In genomic region chr2:38220687-38221435, GRCm38 (mm10) we compare ENCODE assay signal across 15 mouse cellular contexts.
DNase-seq lines count a peak whose midpoint lies in the region; ATAC-seq and TF ChIP-seq lines count a peak whose summit lies in the region.
"Had no signal": no experiment of that assay in that cellular context is flagged by ENCODE, and none has a peak within 500 bp of the region (broad histone marks: within the 10 kb centered on the region; RNA-seq: fewer than 3 reads in every experiment).

No protein-coding gene starts in this region.

- H3K27me3 ChIP-seq in forebrain, embryonic 11.5 days (ENCODE audit: control insufficient read depth, insufficient read depth, low read length), result no peaks in the 10 kb centered on the region; the same call in 1 of the 2 replicates
- peaks cover 46% of the 10 kb centered on the region for H3K27me3 ChIP-seq in neural tube, embryonic 11.5 days (ENCODE audit: control insufficient read depth, insufficient read depth, low read length)
- H3K27me3 ChIP-seq: liver, embryonic 15.5 days; stomach, embryonic 15.5 days had no signal

- no peak for TF ChIP-seq POLR2A in brain, embryonic 14.5 days (IDR thresholded peaks at IDR 0.05; ENCODE audit: borderline replicate concordance, extremely low read depth, insufficient read depth, insufficient read length, poor library complexity, severe bottlenecking)

- H3K4me2 ChIP-seq in forebrain, embryonic 11.5 days (ENCODE audit: low read depth, low read length, severe bottlenecking), result no peak overlapping the region
- no peak overlapping the region for H3K4me2 ChIP-seq in neural tube, embryonic 11.5 days (ENCODE audit: low read depth)
- H3K4me2 ChIP-seq: liver, embryonic 15.5 days; stomach, embryonic 15.5 days had no signal

- 2% methylated on average over 4 of the region's 4 CpGs for WGBS in forebrain, embryonic 11.5 days
- 15% methylated on average over 4 of the region's 4 CpGs for WGBS in neural tube, embryonic 11.5 days

- H3K4me1 ChIP-seq in forebrain, embryonic 11.5 days (replicated peaks; ENCODE audit: control insufficient read depth, insufficient read depth, low read length), result peaks cover 25% of the 10 kb centered on the region
- H3K4me1 ChIP-seq in neural tube, embryonic 11.5 days (ENCODE audit: control insufficient read depth, insufficient read depth, low read length), result peaks cover 2% of the 10 kb centered on the region; the same call in 1 of the 2 replicates
- H3K4me1 ChIP-seq: stomach, embryonic 15.5 days had no signal

- H3K36me3 ChIP-seq in forebrain, embryonic 11.5 days (ENCODE audit: control insufficient read depth, insufficient read depth, low read length), result no peaks in the 10 kb centered on the region
- H3K36me3 ChIP-seq in neural tube, embryonic 11.5 days (ENCODE audit: control insufficient read depth, insufficient read depth, low read length), result no peaks in the 10 kb centered on the region
- H3K36me3 ChIP-seq: liver, embryonic 15.5 days; stomach, embryonic 15.5 days had no signal

- H3K27ac ChIP-seq in layer of hippocampus, adult 2 months, result peak overlapping the region; percentile 69
- peak overlapping the region; percentile 15 for H3K27ac ChIP-seq in forebrain, embryonic 11.5 days (ENCODE audit: low read depth, low read length)
- H3K27ac ChIP-seq in neural tube, embryonic 11.5 days (ENCODE audit: low read depth, low read length), result no peak overlapping the region
- H3K27ac ChIP-seq: liver, embryonic 15.5 days; stomach, embryonic 15.5 days had no signal

- ATAC-seq in forebrain, embryonic 11.5 days (replicated peaks; ENCODE audit: low FRiP score), result peak; percentile 83
- peak; percentile 58; the same call in 1 of the 2 replicates for ATAC-seq in neural tube, embryonic 11.5 days (ENCODE audit: insufficient read depth, low FRiP score, low TSS enrichment)
- ATAC-seq in erythroid progenitor cell, adult 5-6 weeks (replicated peaks; ENCODE audit: low FRiP score, poor library complexity, severe bottlenecking), result no peak

- TF ChIP-seq CTCF in layer of hippocampus, adult 2 months (conservative IDR thresholded peaks at IDR 0.05), result no peak
- no peak for TF ChIP-seq CTCF in brain, embryonic 14.5 days (IDR thresholded peaks at IDR 0.05; ENCODE audit: borderline replicate concordance, extremely low read depth, insufficient read depth, insufficient read length)

- H3K9ac ChIP-seq in forebrain, embryonic 11.5 days (ENCODE audit: low read length), result no peak overlapping the region
- H3K9ac ChIP-seq in neural tube, embryonic 11.5 days (ENCODE audit: low read length), result no peak overlapping the region
- H3K9ac ChIP-seq: liver, embryonic 15.5 days; stomach, embryonic 15.5 days had no signal

- H3K9me3 ChIP-seq in forebrain, embryonic 11.5 days (ENCODE audit: control insufficient read depth, low read length), result no peaks in the 10 kb centered on the region
- no peaks in the 10 kb centered on the region for H3K9me3 ChIP-seq in neural tube, embryonic 11.5 days (ENCODE audit: control insufficient read depth, low read length)
- H3K9me3 ChIP-seq: liver, embryonic 15.5 days; stomach, embryonic 15.5 days had no signal

- DNase-seq in layer of hippocampus, adult 2 months (ENCODE audit: low spot score in 2 of 2), result no peak
- DNase-seq in layer of hippocampus, adult 8-10 months (ENCODE audit: low spot score in 2 of 2), result no peak
- DNase-seq in brain, embryonic 14.5 days (ENCODE audit: low read depth), result peak; percentile 88
- no peak for DNase-seq in forebrain, embryonic 11.5 days (ENCODE audit: low spot score)
- peak; percentile 15 for DNase-seq in neural tube, embryonic 11.5 days (ENCODE audit: low spot score)
- no peak for DNase-seq in spleen, adult 18-20 months
- DNase-seq: adrenal gland, postnatal 14 days; B cell, adult 2 months; cerebellum, postnatal 25 days; heart, adult 18-20 months; left cerebral cortex, postnatal 4 days; lung, postnatal 4 days had no signal

- H3K4me3 ChIP-seq in layer of hippocampus, adult 2 months, result no peak overlapping the region
- no peak overlapping the region for H3K4me3 ChIP-seq in forebrain, embryonic 11.5 days (ENCODE audit: low read depth, low read length)
- H3K4me3 ChIP-seq in neural tube, embryonic 11.5 days (ENCODE audit: low read depth, low read length), result no peak overlapping the region
- H3K4me3 ChIP-seq: liver, embryonic 15.5 days; stomach, embryonic 15.5 days had no signal

Comparison
In these comparisons a context has a peak if more than half of its experiments do, and no peak if none do; other contexts are left out.
1. DNase-seq: peak in brain, embryonic 14.5 days (single experiment) and neural tube, embryonic 11.5 days (single experiment); none in layer of hippocampus, adult 2 months (0 of 2), layer of hippocampus, adult 8-10 months (0 of 2), forebrain, embryonic 11.5 days (single experiment) and spleen, adult 18-20 months (0 of 2).